Mouse (Mus musculus) G1E-ER4 (cell line): ENCODE measurements at regions not wholly inside any gene's neighbourhood (a gene's known extent, or its start where the extent isn't known, plus 50 kb on each side); places are given as distances from the start of the nearest gene placed in this dataset.

Experiments
- GATA1 ChIP-seq: IDR thresholded peaks from one replicate; pipeline ENCODE4 v1.8.0; 2012; ENCODE audit warnings: low read length, inconsistent platforms

DNA sequence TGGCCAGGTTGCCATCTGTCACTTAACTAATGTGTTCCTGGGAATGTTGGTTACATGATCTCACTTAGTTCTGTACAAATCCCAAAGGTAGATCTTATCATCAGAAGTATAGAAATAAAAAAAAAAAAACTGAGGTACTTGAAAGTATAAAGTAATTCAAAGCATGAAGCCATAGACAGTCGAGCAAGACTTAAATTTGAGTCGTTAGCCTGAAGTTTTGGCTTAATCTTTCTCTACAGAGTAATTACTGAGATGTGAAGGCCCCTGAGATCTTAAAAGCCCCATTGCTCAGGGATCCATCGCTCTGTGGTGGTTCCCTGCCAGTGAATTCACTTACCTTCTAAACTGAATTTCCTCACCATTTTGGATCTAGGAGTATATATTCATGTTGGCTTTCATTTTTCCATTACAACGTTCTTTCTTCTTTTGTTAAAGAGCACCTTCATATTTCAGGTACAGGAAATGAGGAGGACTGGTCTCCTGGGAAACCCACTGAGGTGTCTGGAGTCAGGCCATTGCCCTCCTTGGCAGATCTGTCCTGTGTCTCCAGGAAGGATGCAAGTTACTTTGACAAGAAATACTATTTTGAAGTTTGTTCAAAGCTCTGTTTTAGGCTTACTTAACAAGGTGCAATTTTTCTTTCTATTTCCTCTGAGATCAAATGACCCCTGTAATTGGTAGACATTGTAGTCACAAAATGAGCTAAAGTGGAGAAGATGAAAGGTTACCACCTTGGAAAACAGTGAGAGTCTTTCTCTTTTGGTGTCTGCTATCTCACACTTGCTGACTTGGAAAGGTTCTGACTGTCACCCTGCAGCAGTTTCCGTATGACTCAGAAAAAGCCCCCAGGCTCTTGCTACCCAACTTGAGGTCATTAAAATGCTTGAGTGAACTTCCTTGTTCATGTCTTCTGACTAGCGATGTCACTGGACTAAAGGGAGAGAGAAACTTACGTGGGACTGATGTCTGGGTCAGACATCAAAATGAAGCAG, 180.5 kb upstream of the Zc3h12c start:
- TF ChIP-seq GATA1: no peak

DNA sequence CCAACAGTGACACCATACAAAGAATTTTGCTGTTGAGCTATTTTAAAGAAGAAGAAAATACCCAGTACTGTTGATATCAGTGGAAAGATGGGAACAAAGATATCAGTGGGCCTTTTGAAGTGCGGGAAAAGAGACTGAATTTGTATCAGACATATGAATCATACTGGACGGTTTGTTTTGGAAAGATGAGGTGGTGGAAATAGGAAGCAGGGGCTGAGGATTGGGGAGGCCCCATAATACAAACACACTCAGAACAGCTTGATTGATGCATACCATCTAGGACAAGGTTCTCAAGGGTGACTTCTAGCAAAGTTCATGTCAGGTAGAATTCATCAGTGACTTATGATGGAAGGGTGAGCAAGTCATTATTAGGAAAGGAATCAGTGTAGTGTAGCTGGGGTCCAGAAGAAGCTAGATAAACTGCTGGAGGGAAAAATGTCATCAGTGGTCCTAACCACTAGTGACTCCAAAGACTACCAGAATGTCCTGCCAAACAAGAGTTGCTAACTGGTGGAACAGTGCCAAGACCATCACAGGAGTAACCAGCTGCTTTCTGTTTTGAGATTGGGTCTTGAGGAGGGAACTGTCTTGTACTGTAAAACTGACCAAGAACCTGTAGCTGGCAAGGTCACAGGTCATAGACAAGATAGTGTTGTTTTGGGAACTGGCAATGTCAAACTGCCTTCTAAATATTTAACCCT, 176.0 kb upstream of the Zc3h12c start:
- TF ChIP-seq GATA1: no peak

DNA sequence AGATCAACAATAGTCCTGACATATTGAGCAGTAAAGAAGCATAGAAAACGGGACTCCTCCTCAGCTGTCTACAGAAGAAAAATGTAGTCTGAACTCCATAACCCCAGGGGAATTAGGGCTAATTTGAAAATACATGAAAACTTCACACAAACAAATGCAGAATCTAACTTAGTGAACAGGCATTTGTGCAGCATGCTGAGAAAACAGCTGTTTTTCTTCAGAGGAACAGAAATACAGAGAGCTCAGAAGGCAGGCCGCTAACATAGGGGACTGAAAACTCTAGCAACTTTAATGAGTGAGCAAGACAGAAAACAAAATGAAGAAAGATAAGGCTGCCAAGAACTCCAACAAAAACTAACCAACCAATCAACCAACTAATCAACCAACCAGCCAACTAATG, 172.7 kb upstream of the Zc3h12c start:
- no peak for TF ChIP-seq GATA1

DNA sequence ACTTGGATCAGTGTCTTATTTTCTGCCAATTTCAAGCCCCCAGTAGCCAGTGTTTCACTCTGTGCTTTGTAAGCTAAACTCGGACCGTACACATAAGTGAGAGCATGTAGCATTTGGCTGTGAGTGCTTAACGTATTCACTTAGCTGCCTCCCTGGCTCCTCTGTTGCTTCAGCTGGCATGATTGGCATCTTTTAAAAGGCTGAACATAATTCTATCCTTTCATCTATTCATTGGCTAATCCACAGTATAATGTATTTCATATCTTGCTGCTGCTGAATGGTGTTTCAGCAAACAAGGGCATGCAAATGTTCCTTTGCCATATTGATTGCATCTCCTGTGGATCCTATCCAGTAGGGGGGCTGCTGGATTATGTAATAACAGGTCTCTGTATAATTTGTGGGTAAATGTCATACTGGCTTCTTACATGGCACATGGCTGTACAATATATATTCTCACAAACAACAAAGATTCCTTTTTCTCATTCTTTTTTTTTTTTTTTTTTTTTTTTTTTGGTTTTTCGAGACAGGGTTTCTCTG, 169.5 kb upstream of the Zc3h12c start:
- TF ChIP-seq GATA1: no peak

DNA sequence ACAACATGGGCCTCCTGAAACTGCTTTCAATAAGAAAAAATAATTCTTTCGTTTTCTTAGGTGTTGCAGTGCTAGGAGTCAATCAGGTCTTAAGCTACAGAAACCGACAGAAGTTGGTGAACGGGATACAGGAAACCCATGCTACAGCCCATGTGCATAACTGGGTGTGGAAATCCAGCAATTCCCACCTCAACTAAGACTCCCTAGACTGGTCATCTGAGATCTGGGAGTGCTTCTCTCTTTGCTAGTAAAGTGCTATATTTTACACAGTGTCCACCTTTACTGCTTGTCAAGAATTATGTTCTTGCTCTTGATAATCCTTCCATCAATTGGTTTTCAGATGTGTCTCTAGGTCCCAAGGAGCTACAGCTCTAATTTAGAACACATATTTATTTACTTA, 166.4 kb upstream of the Zc3h12c start:
- TF ChIP-seq GATA1: no peak

DNA sequence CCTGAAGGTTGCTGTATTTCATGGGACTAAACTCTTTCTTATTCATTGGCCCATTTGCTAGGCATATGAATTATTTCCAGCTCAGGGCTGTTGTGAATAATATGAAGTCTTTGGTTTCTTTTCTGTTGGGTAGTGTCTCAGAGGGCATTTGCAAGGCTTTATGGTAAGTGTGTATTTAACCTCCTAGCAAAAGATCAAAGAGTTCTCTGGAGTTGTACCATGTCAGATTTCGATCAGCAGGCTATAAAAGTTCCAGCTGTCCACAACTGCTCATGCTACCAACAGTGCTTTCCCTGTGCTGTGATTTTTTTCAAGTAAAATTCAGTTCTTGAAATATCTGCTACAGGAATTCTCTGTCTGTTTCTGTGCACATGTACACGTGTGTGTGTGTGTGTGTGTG, 165.5 kb upstream of the Zc3h12c start:
- TF ChIP-seq GATA1: no peak

DNA sequence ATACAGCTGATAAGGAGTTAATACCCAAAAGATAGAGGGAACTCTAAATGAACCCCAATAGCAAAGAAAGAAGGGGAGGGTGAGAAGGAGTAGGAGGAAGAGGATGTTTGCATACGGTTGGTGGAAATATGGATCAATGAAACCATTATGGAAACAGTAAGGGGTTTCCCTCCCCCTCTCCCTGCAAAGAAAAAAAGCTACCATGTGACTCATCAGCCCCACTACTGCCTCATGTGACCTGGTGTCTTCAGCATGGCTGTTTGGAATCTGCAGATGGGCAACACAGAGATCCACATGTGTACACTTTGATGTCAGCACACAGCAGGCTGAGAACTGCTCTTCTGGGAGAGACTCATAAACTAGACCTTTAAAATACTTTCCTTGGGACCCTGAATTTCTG, 163.4 kb upstream of the Zc3h12c start:
- TF ChIP-seq GATA1: no peak

DNA sequence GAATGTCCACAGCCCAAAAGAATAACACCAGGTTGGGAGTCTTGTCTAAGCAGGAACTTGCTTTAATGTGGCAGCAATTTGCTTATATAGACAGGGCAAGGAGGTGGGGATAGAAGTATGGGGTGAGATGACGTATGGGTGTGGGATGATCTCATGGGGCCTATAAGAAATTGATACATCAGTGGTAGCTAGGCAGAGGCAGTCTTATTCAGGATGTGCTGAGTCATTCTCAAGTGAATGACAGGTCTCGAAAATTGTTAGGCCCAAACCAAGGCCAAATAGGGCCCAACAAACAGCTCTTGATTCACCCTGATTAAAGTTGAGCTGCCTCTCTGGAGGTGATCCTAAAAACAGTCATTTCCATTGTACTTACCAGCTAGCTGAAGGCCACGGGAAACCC, 162.3 kb upstream of the Zc3h12c start:
- TF ChIP-seq GATA1: no peak

DNA sequence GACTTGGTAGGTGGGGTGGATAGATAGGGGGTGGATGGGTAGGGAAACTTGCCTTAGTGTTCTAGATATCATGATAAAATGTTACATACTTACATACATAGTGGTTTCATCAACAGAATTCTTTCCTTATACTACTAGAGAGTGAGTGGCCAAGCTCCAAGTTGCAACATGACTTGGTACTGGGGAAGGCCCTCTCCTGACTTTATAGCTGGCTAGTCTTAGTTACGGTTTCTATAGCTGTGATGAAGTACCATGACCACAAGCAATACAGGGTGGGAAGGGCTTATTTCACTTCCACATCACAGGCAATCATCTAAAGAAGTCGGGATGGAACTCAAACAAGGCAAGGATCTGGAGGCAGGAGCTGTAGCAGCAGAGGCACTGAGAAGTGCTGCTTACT, 156.0 kb upstream of the Zc3h12c start:
- no peak for TF ChIP-seq GATA1

DNA sequence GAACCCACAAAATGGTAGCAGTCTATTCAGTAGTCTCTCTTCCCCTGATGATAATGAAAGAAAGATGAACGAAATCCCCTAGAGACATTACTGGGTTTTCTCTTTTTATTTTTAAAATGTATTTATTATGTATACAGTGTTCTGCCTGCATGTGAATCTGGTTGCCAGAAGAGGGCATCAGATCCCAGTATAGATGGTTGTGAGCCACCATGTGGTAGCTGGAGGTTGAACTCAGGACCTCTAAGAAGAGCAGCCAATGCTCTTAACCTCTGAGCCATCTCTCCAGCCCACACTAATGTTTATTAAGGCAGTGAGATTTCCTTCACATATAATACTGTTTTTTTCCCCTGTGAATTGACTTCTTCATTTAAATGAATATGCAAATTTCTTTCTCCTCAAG, 155.4 kb upstream of the Zc3h12c start:
- no peak for TF ChIP-seq GATA1

DNA sequence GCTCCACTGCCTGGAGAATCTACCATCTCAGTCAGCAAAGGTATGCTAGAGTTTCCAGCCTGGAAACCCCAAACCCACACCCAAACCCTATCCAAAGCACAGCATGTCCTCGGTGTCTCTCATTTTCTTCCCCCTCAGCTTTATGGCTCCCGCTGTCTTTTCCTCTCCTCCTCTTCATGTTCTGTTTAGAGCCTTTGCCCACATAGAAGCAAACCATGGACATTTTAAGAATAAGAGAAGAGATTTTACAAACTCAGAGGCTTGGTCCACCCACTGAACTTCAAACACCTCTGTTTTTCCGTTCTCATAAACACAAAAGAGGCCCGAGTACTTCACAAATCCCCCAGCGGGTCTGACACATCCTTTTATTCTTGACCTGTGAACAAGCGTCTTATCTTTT, 154.9 kb upstream of the Zc3h12c start:
- TF ChIP-seq GATA1: no peak

DNA sequence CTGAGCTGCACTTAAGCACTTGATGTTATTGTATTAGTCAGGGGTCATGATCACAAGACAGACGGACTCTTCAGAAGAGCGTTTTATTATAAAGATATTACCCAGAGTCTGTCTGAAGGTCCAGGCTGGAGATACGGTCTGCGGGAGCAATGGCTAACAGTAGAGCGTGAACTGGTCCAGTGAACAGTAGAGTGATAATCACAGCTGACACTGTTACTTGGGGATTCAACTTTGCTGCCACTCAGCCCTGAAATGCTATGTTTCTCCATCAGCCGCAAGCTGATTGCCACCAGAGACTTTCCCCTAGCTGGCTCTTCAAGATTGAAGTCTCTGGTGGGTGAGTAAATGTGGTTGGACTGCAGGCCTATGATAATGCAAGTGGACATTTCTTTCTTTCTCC, 133.1 kb upstream of the Zc3h12c start:
- no peak for TF ChIP-seq GATA1

DNA sequence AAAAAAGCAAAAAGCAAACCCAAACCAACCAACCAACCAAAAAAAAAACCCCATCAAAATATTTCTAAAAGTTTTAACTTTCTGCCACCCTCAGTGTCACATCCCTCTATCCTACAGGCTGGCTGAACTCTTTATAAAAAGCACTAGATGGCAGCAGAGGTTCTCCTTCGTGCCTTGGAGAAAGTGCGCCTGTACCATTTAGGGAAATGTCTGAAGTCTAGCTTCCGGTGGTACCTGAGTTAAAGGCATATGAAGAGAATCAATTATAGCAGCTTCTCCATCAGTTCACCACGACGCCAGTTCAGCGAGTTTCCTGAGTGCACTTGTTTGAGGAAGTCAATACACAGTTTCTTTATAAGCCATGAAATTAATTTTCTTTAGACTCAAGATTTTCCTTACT, 130.0 kb upstream of the Zc3h12c start:
- no peak for TF ChIP-seq GATA1

DNA sequence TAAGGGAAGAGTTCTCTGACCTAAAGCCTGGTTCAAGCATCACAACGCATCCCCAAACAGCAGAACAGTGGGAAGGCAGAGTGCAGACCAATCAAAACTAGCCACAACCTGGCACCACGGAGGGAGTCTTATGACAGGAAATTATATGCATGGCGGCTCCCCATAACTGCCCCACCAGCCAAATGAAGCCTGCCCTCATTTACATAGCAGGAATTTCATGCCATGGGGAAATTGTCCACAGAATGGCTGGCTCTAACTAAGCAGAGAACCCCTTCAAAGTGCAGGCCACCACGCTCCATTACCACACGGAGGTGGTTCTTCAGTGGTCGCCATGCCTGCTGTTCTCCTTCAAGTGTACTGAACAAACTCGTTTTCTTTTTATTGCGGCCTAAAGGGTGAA, 126.3 kb upstream of the Zc3h12c start:
- no peak for TF ChIP-seq GATA1

DNA sequence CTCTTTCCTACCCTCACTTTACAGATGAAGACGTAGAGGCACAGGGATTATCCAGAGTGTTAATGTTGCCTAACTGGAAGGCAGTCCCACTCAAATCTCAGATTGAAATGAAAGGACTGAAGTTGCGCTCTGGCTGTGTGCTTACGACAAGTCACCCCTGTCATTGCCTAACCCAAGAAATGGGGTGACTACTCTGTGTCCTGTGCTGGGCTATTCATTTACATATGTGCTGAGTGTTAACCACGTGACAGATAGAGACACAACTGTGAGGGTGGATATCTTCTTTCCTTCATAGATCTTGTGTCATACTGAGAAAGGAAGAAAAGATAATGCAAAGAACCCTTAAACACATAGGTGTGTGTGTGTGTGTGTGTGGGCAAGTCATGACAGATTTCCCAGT, 120.7 kb upstream of the Zc3h12c start:
- no peak for TF ChIP-seq GATA1

DNA sequence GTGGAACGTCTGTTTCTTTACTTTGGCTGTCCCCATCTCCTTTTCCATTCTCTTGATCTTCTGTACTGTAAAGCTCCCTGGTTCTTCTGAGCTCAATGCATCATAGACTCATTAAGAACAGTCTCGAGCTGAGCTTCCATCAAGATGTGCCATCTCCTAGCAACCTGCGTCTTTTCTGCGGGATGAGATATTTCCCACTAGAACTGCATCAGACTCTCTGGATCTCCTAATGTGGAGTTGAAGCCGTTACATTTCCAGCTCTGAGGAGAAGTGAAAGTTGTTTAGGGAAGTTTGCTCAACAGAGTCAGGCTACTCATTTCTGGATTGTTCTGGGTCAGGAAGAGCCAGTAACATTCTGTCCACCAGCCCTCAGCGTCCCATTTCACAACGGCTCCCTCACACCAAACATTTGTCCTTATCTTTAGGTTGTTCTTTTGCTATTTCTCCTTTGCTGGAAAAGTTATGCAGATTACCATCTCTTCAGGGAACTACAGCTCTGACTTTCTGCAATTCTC, 119.4 kb upstream of the Zc3h12c start:
- TF ChIP-seq GATA1: no peak
